Mouse (Mus musculus): ENCODE data around the gene Fcnb.
A peak's percentile ranks its signal among the peaks of the same experiment; 100 is the strongest.

Gene Fcnb

DNA sequence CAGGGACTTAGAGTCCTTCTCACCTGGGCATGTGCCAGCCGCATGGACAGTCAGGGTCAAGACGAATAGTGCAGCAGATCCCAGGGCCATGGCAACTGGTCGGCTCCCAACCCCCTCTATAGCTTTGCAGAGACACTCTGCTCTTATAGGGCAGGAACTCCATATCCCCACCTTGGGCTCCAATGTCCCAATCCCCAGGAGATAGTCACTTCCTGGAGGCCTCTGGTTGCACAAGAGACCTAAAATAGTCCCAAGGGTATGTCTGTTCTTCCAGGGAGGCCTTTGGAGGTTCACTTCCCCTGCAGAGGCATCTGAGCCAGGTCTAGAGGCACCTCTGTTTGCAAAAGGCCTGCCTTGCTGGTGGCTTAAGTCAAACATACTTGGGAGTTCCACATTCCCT lies at the start of gene Fcnb:
Fcnb (minus strand) TSS at position 118 of the 400 bp plus-strand sequence.
- no peak for DNase-seq (ENCODE audit: low spot score in 2 of 2)

- DNase-seq (ENCODE audit: low spot score in 2 of 2): no peak
These were observed 49.1 kb upstream of the Fcnb start for GRCm38 (mm10) chr2:28133833-28134232.

DNA sequence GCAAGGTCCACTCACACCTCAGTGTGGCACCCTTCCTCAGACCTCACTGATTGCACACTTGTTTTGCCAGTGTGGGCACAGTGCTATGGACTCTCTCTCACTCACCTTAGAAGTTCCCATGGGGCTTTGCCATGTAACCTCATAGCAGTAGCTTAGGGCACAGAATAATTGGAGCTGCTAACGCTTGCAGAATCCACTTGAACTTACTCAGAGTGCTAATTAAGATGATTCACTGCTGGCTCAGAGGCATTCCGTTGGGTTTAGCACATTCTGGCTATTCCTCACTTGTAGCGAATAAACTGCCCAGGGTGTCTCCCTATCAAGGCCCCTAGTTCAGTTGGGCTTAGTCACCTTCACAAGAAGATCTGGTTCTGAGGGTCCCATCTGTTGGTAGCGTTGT lies 47.4 kb upstream of the Fcnb start:
- no peak for DNase-seq (ENCODE audit: low spot score in 2 of 2)

- peak; percentile 18 to 27 for DNase-seq (ENCODE audit: low spot score in 2 of 2)
These were observed 42.2 kb upstream of the Fcnb start for GRCm38 (mm10) chr2:28126763-28127438.

- peak; percentile 12 to 46 for DNase-seq (ENCODE audit: low spot score in 2 of 2)
These were observed 39.2 kb upstream of the Fcnb start for GRCm38 (mm10) chr2:28123910-28124309.

GRCm38 (mm10) chr2:28121309-28121708 lies 36.6 kb upstream of the Fcnb start:
- DNase-seq (ENCODE audit: low spot score in 2 of 2): no peak

GRCm38 (mm10) chr2:28120342-28120741 lies 35.7 kb upstream of the Fcnb start:
- DNase-seq (ENCODE audit: low spot score in 2 of 2): no peak

DNA sequence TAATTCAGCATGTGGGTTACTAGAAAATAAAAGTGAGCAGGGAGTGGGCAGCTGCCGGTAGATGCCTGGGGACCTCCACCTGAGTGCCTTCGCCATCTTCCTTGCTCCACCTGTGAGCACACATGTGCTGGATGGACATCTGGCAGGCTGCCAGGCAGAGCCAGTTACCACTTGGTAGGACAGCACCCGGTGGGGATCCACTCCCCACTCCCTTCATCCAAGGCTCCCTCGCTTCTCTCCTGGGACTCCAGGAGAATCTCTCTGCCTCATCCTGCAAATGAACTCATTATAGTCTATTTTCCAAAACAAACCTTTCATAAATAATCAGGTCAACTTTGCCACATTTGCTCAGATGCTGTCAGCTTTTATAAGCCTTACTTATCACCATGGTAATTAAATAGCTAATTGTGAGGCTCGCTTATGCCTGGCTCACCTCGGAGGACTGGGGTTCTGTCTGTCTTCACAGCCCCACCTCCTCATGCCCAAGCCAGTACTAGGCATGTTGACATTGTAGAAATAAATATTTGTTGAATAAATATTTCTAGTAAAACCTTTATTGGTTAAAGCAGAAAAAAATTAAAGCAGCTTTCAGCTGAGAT lies 33.9 kb upstream of the Fcnb start:
- DNase-seq (ENCODE audit: low spot score in 2 of 2): no peak

DNA sequence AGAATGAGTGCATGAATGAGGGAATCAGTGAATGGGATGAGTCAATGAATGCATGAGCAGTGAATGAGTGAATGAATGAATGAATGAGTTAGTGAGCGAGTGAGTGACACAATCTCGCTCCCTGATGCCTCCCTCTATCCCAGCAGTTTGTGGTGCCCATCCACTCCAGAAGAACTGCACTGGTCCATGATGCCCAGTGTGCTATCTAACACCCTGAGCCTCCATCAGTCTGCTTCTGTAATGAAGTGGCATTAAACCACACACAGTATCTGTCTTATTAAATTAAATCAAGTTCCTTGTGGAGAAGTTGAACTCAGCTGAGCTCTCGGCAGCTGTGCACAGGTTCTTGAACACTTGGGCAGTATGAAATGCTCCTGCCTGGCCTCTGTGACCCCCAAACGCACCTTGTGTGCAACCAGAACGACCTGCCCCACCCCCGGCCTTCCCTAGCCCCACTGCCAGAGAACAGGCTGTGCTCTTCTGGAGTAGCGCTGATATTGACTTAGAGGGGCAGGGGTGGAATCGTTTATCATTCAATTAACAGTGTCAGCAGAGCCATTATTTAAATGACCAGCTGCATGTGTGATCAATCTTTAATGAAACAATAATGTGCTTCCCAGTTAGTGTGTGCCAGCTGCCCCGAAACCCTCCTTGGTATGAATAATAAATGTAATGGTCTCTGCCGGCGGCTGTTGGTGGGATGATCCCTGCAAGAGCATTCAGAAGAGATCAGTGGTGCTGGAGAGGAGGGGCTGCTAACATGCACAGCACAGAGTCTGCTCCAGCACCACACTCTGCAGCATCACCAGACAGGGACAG lies 33.0 kb upstream of the Fcnb start:
- DNase-seq (ENCODE audit: low spot score in 2 of 2): no peak

DNA sequence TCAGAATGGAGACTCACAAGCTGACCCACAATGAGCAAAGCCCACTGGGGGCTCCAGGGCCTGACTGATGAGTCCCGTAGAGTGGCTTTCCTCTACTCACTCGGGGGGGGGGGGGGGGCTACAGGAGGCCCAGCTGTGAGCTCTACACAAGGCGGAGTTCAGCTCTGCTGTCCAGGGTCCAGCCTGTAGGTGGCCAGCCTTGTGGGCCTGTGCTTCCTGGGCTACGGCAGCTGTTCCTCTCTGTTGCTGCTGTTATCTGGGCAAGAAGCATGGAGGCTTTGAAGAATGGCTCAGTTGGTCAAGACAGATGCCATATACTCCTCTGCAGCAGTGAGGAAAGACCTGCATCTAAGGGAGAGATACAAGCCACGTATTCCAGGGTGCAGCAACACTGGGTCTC lies 24.1 kb upstream of the Fcnb start:
- DNase-seq (ENCODE audit: low spot score in 2 of 2): no peak

DNA sequence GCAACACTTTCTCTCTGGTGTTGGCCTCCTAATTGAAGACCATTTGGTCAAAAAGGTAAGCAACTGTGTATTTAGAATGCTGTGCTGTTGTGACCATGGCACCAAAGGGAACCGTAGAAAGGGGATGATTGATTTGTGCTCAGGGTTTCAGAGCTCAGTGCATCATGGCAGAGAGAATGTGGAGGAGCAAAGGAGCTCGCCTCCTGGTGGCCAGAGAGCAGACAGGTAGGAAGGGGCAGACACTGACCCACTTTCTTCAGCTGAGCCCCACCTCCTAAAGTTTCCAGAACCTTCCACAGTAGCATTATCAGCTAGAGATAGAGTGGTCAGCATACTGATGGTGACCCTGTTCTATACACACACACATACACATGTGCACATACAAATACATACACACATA lies 21.3 kb upstream of the Fcnb start:
- DNase-seq (ENCODE audit: low spot score in 2 of 2): no peak

GRCm38 (mm10) chr2:28103653-28104052 lies 19.0 kb upstream of the Fcnb start:
- no peak for DNase-seq (ENCODE audit: low spot score in 2 of 2)

DNA sequence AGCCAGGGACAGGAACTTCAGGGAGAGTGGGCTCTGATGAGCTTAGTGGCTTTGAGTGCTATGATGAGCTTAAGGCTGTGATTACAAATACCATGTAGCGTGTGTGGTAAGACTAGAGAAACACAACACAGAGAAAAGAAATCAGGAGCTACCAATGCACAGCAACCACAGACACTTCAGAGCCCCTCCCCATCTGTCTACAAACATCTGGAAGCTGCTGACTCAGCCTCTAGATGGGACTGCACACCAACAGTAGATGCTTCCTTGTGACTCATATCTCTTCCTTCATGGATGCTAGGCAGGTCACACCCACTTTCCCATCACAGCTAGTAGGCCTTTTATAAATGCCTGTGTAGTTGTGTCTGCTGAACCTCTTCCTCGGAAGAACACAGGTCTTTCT lies 17.2 kb upstream of the Fcnb start:
- no peak for DNase-seq (ENCODE audit: low spot score in 2 of 2)

DNA sequence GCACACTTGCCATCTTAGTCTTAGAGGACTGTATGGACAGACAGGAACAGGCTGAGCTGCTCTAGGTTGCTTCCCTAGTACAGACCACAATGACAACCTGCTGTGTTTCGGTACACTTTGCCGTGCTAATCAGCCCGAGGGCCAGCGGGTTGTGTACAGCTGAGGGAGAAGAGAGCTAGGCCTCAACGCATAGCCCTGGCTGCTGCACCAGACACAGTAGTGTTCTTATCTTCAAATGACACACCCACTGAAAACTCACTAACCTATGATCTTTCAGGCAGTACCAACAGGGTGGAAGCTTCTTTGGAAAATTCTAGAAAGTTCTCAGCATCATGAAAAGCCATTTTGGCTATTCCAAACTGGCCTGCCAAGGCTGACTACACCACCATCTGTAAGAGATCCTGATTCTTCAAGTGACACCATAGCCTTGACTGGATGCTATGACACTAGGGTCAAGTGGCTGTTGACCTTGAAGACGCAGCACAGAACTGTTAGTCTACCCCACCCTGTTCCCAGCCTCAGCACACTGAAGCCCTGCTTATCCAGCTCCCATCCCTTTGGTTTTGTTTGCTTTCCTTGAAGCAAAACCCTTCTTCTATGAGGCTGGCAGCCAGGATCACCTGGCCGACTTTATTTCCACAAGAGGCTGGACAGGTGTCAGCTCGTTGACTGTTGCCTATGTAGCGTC lies 16.3 kb upstream of the Fcnb start:
- no peak for DNase-seq (ENCODE audit: low spot score in 2 of 2)

DNA sequence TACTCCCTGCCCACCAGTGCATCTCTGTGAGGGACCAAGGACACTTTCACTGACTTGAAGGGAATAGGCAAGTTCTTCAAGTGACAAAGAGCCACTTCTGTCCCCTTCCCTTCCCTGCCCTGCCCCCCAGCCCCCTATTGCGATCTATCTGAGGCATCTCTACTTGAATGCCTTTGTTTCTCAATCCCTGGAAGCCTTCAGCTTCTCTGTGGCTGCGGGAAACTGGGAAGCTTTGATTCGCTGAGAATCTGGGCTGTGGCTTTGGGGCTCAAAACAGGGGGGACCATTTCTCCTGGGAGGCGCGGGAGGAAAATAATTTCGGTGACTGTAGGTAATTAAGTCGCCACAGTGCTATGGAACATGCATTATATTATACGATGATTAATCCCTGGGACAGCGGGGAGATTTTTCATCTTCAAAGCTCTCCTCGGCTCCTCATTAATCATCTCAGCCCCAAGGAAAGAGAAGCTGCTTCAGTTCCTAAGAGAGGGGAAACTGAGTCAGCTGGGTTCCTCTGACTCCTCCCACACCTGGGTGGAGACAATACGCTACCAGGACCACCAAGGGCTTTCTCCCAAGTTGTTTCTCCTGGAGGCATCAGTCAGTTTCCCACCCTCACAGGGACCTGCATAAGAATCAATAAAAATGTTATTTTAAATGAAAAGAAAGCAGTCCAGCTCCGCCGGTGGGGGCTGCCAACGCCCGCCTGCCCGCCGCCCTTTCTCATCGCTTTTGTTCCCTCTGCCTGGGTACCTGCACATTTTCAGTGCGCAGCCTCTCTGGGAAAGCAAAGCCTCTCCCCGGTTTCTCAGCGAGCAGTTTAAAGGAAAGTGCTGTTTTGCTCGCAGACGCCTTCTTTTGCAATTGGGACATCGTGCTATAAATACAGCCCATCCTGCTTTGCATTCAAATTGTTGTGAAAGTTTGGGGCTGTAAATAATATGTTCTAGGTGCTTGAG lies 14.1 kb upstream of the Fcnb start:
- DNase-seq (ENCODE audit: low spot score in 2 of 2): no peak

DNA sequence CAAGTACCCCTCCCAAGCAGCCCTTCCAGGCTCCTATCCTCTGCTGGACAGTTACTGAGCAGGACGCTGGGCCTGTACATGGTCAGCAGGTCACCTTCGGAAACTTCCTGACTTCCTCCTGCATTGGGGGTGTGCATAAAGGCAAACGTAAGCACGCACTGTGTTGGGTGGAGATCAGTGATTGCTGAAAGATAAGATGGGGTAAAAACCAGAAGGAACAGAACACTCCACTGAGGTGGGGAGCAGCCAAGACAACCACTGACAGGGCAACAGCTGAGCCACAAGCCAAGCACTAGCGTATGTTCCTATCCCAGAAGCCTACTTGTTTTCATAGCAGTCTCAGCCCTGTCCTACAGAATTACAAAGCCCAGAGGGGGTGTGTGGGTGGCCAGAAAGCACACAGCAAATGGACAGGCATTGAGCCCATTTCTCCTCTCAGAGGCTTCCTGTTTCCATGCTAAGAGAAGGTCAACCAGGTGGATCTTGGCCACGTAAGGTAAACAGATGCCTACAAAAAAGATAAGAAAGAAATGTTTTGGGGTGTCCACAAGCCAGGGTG lies 12.1 kb upstream of the Fcnb start:
- no peak for DNase-seq (ENCODE audit: low spot score in 2 of 2)

DNA sequence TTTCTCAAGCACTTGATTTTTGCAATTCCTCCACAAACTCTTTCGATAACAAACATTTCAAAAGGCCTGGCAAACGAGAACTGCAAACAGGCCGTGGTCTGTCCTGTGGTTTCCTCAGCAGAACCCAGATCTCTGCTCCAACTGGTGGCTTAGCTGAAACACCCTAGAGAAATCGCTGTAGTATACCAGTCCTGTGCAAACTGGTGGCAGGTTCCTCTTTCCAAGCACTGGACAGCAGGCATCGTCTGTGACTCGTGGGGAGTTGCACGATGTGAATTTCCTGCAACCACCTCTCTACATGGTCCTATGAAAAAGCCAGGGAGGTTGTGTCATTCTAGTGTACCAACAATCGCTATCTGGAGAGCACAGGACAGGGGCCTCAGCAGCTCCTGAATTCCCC lies 7.4 kb upstream of the Fcnb start:
- no peak for DNase-seq (ENCODE audit: low spot score in 2 of 2)

- no peak for DNase-seq (ENCODE audit: low spot score in 2 of 2)
These were observed 6.4 kb upstream of the Fcnb start for GRCm38 (mm10) chr2:28091042-28091441.

DNA sequence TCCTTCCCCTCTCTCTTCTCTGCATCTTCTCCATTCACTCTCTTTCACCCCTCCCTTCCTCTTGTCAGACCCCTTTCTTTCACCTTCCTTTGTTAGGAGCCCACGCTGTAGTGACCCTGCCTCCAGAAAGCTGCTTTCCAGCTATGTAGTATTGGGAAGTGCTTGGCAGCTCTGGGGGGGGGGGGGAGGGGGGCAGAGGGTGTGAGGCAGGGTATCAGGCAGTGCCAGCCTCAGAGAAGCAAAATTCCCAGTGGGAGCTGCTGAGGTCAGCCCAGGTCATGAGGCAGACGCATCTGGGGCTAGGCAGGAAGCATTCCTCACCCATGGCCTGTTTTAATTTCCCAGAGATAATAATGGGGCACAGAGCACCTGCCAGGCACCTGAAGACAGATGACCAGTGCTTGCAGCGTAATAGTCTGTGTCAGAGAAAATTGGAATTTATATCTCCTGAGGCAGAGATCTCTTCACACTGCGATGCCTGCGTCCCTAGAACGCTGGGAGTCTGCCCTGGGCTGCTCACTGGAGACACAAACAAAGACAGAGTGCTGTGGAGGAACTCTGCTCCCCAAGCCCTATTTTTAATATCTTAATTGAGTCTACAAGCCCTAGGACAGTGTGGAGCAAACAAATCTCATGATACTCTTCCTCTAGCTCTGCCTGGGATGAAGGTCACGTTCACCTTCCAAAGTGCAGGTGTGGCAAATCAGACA lies 5.8 kb upstream of the Fcnb start:
- DNase-seq (ENCODE audit: low spot score in 2 of 2): no peak

DNA sequence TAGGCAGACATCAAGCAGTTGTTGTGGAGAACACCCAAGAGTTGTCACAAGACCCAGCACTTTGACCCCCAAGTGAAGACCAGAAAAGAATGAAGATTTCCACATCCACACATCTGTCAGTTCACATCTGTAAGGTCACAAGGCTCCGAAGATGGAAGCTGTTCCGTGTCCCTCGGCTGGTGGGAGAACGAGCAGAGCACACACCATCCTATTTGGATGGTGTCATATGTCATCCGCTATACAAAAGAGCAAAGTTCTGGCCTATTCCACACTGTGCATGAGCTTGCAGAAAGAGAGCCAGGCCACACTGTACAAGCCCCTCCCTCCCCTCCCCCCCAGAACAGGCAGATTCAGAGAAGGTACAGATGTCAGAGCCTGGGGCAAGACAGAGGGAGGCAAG lies 4.4 kb upstream of the Fcnb start:
- no peak for DNase-seq (ENCODE audit: low spot score in 2 of 2)
